ENCODE assay signal across 8 mouse cellular contexts in the genomic region with DNA sequence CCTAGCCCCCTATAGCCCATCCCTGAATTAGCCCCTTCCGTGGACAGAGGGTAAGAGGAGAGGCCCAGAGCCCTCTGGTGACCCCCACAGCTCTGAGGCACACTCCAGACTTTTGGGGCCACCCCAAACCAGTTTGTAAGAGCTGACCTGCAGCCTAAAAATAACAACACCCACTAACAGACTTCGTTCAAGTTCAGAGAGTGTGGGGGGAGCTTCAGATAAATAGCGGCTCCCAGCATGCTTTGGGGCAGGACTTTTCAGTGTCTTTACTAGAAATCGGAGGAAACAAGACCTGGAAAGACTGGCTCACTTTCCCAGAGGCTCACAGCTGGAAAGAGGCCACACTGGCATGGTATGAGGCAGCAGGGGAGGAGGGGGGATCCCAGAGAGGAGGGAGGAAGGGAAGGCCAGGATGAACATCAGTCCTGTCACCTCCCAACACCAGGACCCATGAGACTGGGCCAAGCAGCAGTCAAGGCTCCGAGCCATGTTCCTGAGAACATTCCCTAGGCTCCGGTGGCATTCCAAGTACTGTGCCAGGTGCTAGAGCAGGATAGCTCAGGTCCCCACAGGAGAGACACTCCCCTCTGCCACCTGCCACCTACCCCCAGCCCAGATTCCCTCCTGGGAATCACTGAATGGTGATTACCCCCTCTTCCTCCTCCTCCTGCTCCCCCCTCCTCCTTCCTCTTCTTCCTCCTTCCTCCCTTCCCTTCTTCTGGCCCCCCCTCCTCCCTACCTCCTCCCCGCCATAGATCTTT. TPM values are rescaled to one million over a fixed set of nuclear protein-coding genes. Genes with fewer than 3 reads are reported as not detected.
DNase-seq lines count a peak whose midpoint lies in the region; ATAC-seq and TF ChIP-seq lines count a peak whose summit lies in the region.
"Had no signal": no experiment of that assay in that cellular context is flagged by ENCODE, and none has a peak within 500 bp of the region (broad histone marks: within the 10 kb centered on the region; RNA-seq: fewer than 3 reads in every experiment).

No protein-coding gene starts in this region.

- intact Hi-C loops in heart, adult 2 months (cut with DNase I), result no loop called here

- H3K79me2 ChIP-seq in heart, adult 2 months (replicated peaks; ENCODE audit: control insufficient read depth, insufficient read depth, low read length), result no peaks in the 10 kb centered on the region

- WGBS in heart, adult 2 months, result 41% methylated on average over 7 of the region's 7 CpGs
- 63% methylated on average over 7 of the region's 7 CpGs for WGBS in lung, embryonic 16.5 days
- 63% methylated on average over 7 of the region's 7 CpGs for WGBS in embryonic facial prominence, embryonic 13.5 days

- no peak for TF ChIP-seq EP300 in heart, adult 2 months (IDR thresholded peaks at IDR 0.05; ENCODE audit: insufficient read depth, low read depth, low read length)

- H3K4me1 ChIP-seq in heart, adult 2 months (ENCODE audit: control insufficient read depth, insufficient read depth, low read length), result peaks cover 39% of the 10 kb centered on the region
- H3K4me1 ChIP-seq in lung, embryonic 16.5 days (replicated peaks; ENCODE audit: control insufficient read depth, insufficient read depth, low read length), result peaks cover 5% of the 10 kb centered on the region
- H3K4me1 ChIP-seq in embryonic facial prominence, embryonic 13.5 days, result peaks cover 49% of the 10 kb centered on the region

- H3K36me3 ChIP-seq in heart, adult 2 months (ENCODE audit: control insufficient read depth, insufficient read depth, low read length), result peaks cover 4% of the 10 kb centered on the region
- peaks cover 3% of the 10 kb centered on the region; the same call in 1 of the 2 replicates for H3K36me3 ChIP-seq in lung, embryonic 16.5 days (ENCODE audit: control insufficient read depth, insufficient read depth, low read length)
- peaks cover 59% of the 10 kb centered on the region for H3K36me3 ChIP-seq in embryonic facial prominence, embryonic 13.5 days
- H3K36me3 ChIP-seq in splenic B cell, adult 2 months (ENCODE audit: control insufficient read depth, insufficient read depth, low read length, poor library complexity, severe bottlenecking), result no peaks in the 10 kb centered on the region; the same call in none of the 2 replicates

- H3K4me3 ChIP-seq in heart, adult 2 months, result no peak overlapping the region
- no peak overlapping the region for H3K4me3 ChIP-seq in lung, embryonic 16.5 days (ENCODE audit: low read length)
- H3K4me3 ChIP-seq in embryonic facial prominence, embryonic 13.5 days, result no peak overlapping the region

- DNase-seq in heart, adult 2 months, result peak in 1 of 2 experiments; percentile 31
- no peak for DNase-seq in heart, adult 18-20 months
- DNase-seq in lung, postnatal 25 days (ENCODE audit: low spot score), result no peak
- peak; percentile 66 for DNase-seq in splenic B cell, adult 2 months (ENCODE audit: low read depth, low spot score)
- no peak for DNase-seq in frontal cortex, postnatal 14 days (ENCODE audit: low spot score in 2 of 2)
- DNase-seq: gastrocnemius, postnatal 36 days had no signal

- no peaks in the 10 kb centered on the region for H3K27me3 ChIP-seq in heart, adult 2 months (ENCODE audit: control insufficient read depth, insufficient read depth, low read length)
- no peaks in the 10 kb centered on the region for H3K27me3 ChIP-seq in lung, embryonic 16.5 days (ENCODE audit: control insufficient read depth, insufficient read depth, low read depth, low read length)
- no peaks in the 10 kb centered on the region for H3K27me3 ChIP-seq in embryonic facial prominence, embryonic 13.5 days
- H3K27me3 ChIP-seq in splenic B cell, adult 2 months (ENCODE audit: control insufficient read depth, insufficient read depth, low read length, poor library complexity, severe bottlenecking), result no peaks in the 10 kb centered on the region

- H3K4me2 ChIP-seq in lung, embryonic 16.5 days (ENCODE audit: low read depth, low read length), result no peak overlapping the region
- no peak overlapping the region for H3K4me2 ChIP-seq in embryonic facial prominence, embryonic 13.5 days

- TF ChIP-seq POLR2A in heart, adult 2 months (IDR thresholded peaks at IDR 0.05; ENCODE audit: insufficient read depth, low read depth, low read length), result no peak

- H3K9ac ChIP-seq in heart, adult 2 months (ENCODE audit: low read depth, low read length), result peak overlapping the region; percentile 17; the same call in 1 of the 2 replicates
- H3K9ac ChIP-seq in lung, embryonic 16.5 days (ENCODE audit: low read length), result no peak overlapping the region
- no peak overlapping the region for H3K9ac ChIP-seq in embryonic facial prominence, embryonic 13.5 days

- H3K27ac ChIP-seq in heart, adult 2 months, result peak overlapping the region; percentile 11; the same call in 1 of the 2 replicates
- no peak overlapping the region for H3K27ac ChIP-seq in lung, embryonic 16.5 days (ENCODE audit: low read length)
- H3K27ac ChIP-seq in embryonic facial prominence, embryonic 13.5 days, result peak overlapping the region; percentile 39; the same call in 1 of the 2 replicates

- no peak for TF ChIP-seq CTCF in heart, adult 2 months (IDR thresholded peaks at IDR 0.05)

- H3K9me3 ChIP-seq in lung, embryonic 16.5 days (ENCODE audit: control insufficient read depth, low read length), result no peaks in the 10 kb centered on the region
- no peaks in the 10 kb centered on the region for H3K9me3 ChIP-seq in embryonic facial prominence, embryonic 13.5 days

- 0 out of 2 replicates have a peak, but pooled peaks have one; percentile 3 for ATAC-seq in lung, embryonic 16.5 days (ENCODE audit: low read depth)
- ATAC-seq in embryonic facial prominence, embryonic 13.5 days (ENCODE audit: insufficient number of reproducible peaks, insufficient read depth, low FRiP score, low TSS enrichment, low read depth), result 0 out of 2 replicates have a peak, but pooled peaks have one; percentile 8

RNA-seq across cellular contexts. Expression of gene Zcchc24, which starts 20.7 kb away (rescaled TPM):
- total RNA-seq in heart, adult 2 months (2021), result 10 to 100 TPM; 33.5 TPM
- polyA plus RNA-seq in heart, adult 2 months (2012; rRNA removed), result 27.3 and 39.4 TPM in 2 replicates
- 10 to 100 TPM; 33.9 to 34.9 TPM for total RNA-seq in heart, adult 18-20 months (2021)
- polyA plus RNA-seq in lung, embryonic 16.5 days (2015; fragmentation: Nextera tagmentation; extraction: Ambion mirVana), result 12.8 and 14.6 TPM in 2 replicates
- polyA plus RNA-seq in embryonic facial prominence, embryonic 13.5 days (2015; fragmentation: Nextera tagmentation; extraction: Ambion mirVana), result 29.4 and 32.7 TPM in 2 replicates

RNA-seq across cellular contexts. Expression of gene Ppif, which starts 54.2 kb away (rescaled TPM):
- 100 to 1,000 TPM; 244 to 288 TPM for total RNA-seq in heart, adult 2 months (2021)
- polyA plus RNA-seq in heart, adult 2 months (2012; rRNA removed), result 487 and 529 TPM in 2 replicates
- 100 to 1,000 TPM; 287 to 306 TPM for total RNA-seq in heart, adult 18-20 months (2021)
- 25.6 and 29.9 TPM in 2 replicates for polyA plus RNA-seq in lung, embryonic 16.5 days (2015; fragmentation: Nextera tagmentation; extraction: Ambion mirVana)
- polyA plus RNA-seq in embryonic facial prominence, embryonic 13.5 days (2015; fragmentation: Nextera tagmentation; extraction: Ambion mirVana), result 31.4 and 34.1 TPM in 2 replicates

Comparison
In these comparisons a context has a peak if more than half of its experiments do, and no peak if none do; other contexts are left out.
1. RNA of gene Ppif, which starts 54.2 kb away (polyA plus RNA-seq): 487 to 529 TPM in heart, adult 2 months; 31.4 to 34.1 TPM in embryonic facial prominence, embryonic 13.5 days and 25.6 to 29.9 TPM in lung, embryonic 16.5 days; every median in the first group is over 10 times any median in the second.